Mouse (Mus musculus) cortical plate, adult 2 months (tissue): ENCODE data around the gene Psmg4.

ENCODE experiments used
- CTCF ChIP-seq: fragments of 200-500 bp; IDR thresholded peaks from 2 replicates; pipeline ENCODE4 v1.5.1; 2011; ENCODE audit warnings: mild to moderate bottlenecking, control low read depth, low read length; ENCODE audit not compliant: insufficient read depth; ENCODE audit errors: extremely low read depth
- POLR2A ChIP-seq: fragments of 200-500 bp; IDR thresholded peaks from 2 replicates; pipeline ENCODE4 v1.6.1; 2011; ENCODE audit warnings: mild to moderate bottlenecking, low read length, control low read depth; ENCODE audit not compliant: insufficient read depth; ENCODE audit errors: extremely low read depth

GRCm38 (mm10) chr13:34181624-34182023 is 18.9 kb downstream of the Psmg4 start:
- TF ChIP-seq CTCF, result no peak
- no peak for TF ChIP-seq POLR2A
